ENCODE assay signal across 24 mouse cellular contexts in genomic region chr6:91535231-91535630, GRCm38 (mm10). TPM values are rescaled to one million over a fixed set of nuclear protein-coding genes. Genes with fewer than 3 reads are reported as not detected.
DNase-seq lines count a peak whose midpoint lies in the region; TF ChIP-seq lines count a peak whose summit lies in the region.
"Had no signal": no experiment of that assay in that cellular context is flagged by ENCODE, and none has a peak within 500 bp of the region (broad histone marks: within the 10 kb centered on the region; RNA-seq: fewer than 3 reads in every experiment).

No protein-coding gene starts in this region.

- no peaks in the 10 kb centered on the region for H3K27me3 ChIP-seq in kidney, adult 2 months (replicated peaks; ENCODE audit: control insufficient read depth, insufficient read depth, low read length)
- H3K27me3 ChIP-seq: embryonic facial prominence, embryonic 13.5 days; limb, embryonic 12.5 days; neural tube, embryonic 12.5 days had no signal

- TF ChIP-seq POLR2A in kidney, adult 2 months (IDR thresholded peaks at IDR 0.05; ENCODE audit: low read depth, low read length) = no peak

- TF ChIP-seq CTCF in kidney, adult 2 months (conservative IDR thresholded peaks at IDR 0.05; ENCODE audit: insufficient read depth, insufficient read length, low read depth, low read length) = no peak

- H3K4me3 ChIP-seq in kidney, adult 2 months (ENCODE audit: insufficient read depth, low read depth, low read length) = no peak overlapping the region
- H3K4me3 ChIP-seq: embryonic facial prominence, embryonic 13.5 days; forebrain, embryonic 10.5 days; heart, embryonic 10.5 days; heart, embryonic 15.5 days; limb, embryonic 12.5 days; myocyte; neural tube, embryonic 12.5 days had no signal

- H3K36me3 ChIP-seq in kidney, adult 2 months (ENCODE audit: control insufficient read depth, insufficient read depth, low read length) = no peaks in the 10 kb centered on the region
- H3K36me3 ChIP-seq: embryonic facial prominence, embryonic 13.5 days; forebrain, embryonic 10.5 days; G1E; heart, embryonic 10.5 days; heart, embryonic 15.5 days; limb, embryonic 12.5 days; neural tube, embryonic 12.5 days had no signal

- H3K4me1 ChIP-seq in kidney, adult 2 months (ENCODE audit: control insufficient read depth, insufficient read depth, low read length) = peaks cover 18% of the 10 kb centered on the region

- WGBS in kidney, adult 2 months = 84% methylated on average over 3 of the region's 3 CpGs

- DNase-seq in kidney, adult 2 months = no peak
- DNase-seq in kidney, postnatal 14 days = no peak
- DNase-seq in NIH3T3 (ENCODE audit: low read depth) = peak; percentile 63
- DNase-seq in adrenal gland, postnatal 36 days = peak; percentile 52 to 67
- no peak for DNase-seq in spleen, postnatal 14 days (ENCODE audit: low spot score in 2 of 2)
- DNase-seq in gastrocnemius, adult 18-20 months (ENCODE audit: low spot score) = no peak
- DNase-seq: cerebellum, adult 11-12 months; cerebellum, adult 9-11 months; embryo, embryonic 11 days; forebrain, postnatal 0 days; gastrocnemius, postnatal 14 days; kidney, postnatal 25 days; lung, postnatal 36 days; right cerebral cortex, adult 18-20 months; right cerebral cortex, postnatal 4 days; thymus, postnatal 4 days had no signal

- peak overlapping the region; percentile 63 for H3K27ac ChIP-seq in kidney, adult 2 months (ENCODE audit: insufficient read depth, low read depth, low read length)
- H3K27ac ChIP-seq: embryonic facial prominence, embryonic 13.5 days; forebrain, embryonic 10.5 days; heart, embryonic 10.5 days; heart, embryonic 15.5 days; limb, embryonic 12.5 days; neural tube, embryonic 12.5 days had no signal

RNA-seq across cellular contexts. Expression of gene Lsm3, which starts 19.5 kb away (rescaled TPM):
- polyA plus RNA-seq in kidney, adult 2 months (2012; rRNA removed) = 23.8 and 25.5 TPM in 2 replicates
- total RNA-seq in adrenal gland, postnatal 36 days (2021) = 10 to 100 TPM; 34.1 to 36.5 TPM
- 10 to 100 TPM; 26.4 to 31.0 TPM for total RNA-seq in gastrocnemius, adult 18-20 months (2021)

RNA-seq across cellular contexts. Expression of gene Xpc, which starts 19.5 kb away (rescaled TPM):
- 16.9 and 17.7 TPM in 2 replicates for polyA plus RNA-seq in kidney, adult 2 months (2012; rRNA removed)
- 10 to 100 TPM; 13.6 to 18.1 TPM for total RNA-seq in adrenal gland, postnatal 36 days (2021)
- total RNA-seq in gastrocnemius, adult 18-20 months (2021) = 1 to 10 TPM; 8.1 to 9.0 TPM

Comparison
In these comparisons a context has a peak if more than half of its experiments do, and no peak if none do; other contexts are left out.
1. DNase-seq: peak in NIH3T3 (single experiment) and adrenal gland, postnatal 36 days (2 of 2); none in kidney, adult 2 months (single experiment), kidney, postnatal 14 days (single experiment), spleen, postnatal 14 days (0 of 2) and gastrocnemius, adult 18-20 months (single experiment).